Mouse (Mus musculus): ENCODE results near the gene Ankrd54. TPM values are rescaled to one million over a fixed set of nuclear protein-coding genes. Genes with fewer than 3 reads are reported as not detected.

The Ankrd54 gene
- 65.3 and 91.0 TPM in 2 replicates for polyA plus RNA-seq (2012; rRNA removed)

DNA sequence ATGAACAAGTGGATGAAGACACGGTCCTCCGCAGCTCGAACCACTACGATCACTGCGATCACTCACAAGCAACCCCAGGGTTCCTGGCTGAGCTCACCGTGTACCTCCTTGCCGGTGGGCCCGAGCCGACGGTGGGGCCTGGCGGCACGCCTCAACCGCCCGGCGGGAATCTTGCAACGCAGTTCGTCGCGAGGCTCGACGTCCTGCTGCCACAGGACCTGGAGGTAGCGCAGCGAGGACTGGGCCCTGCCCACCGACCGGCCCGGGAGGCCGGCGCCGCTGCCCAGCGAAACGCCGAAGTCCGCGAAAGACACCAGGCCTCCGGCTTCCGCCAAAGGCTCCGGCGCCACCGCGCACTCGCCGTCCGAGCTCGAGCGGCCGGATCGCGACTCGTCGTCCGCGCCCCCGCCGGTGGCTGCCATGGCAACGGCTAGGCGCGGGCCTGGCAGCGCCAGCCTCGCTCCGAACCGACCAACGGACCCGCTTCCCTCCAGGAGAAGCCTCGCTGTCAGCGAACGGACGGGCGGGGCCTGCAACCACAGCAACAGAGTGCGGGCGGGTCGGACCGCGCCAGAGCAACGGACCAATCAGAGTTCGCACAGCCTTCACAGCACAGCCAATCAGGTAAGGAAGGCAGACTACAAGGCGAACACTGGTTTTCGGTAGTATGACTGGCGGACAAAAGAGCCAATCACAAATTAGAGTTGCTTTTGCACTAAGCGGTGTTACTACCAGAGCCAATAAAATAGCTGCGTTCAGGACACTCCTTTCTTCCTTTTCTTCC, at the start of gene Ankrd54:
Gene Ankrd54, minus strand, starts transcription at position 518 of the 784 bp plus-strand sequence.

GRCm38 (mm10) chr15:79108421-79109320, 46.0 kb upstream of the Ankrd54 start, which contains the start of gene Micall1:
TSS of gene Micall1 (plus strand) at chr15:79108898.

DNA sequence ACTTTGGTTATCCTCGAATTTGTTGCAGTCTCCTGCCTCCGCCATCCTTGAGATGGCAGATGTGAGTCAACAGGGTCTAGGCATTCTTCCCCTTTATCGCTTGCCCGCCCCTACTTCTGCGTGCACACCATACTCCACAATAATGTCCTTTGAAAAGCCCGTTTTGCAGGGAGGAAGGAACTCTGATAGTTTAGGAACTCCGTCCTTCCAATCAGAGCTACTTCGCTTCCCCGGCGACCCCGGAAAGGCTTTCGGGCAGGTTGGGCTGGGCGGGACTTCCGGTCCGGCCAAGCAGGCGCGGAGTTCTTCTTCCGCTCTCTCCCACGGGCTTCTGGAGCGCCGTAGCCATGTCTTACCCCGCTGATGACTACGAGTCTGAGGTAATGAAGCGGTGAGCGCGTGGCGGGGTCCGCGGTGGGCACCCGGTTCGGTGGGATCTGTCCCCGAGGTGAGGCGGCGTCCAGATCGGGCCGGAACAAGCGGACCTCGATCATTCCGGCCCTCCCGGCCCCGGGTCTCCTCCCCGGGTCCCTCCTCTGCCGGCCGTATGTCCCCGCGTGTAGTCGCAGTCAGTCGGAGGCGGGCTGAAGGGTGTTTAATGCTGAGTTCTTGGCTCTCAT, 12.3 kb upstream of the Ankrd54 start, which contains the start of gene Eif3l:
Gene Eif3l, plus strand, starts transcription at position 267 of the 620 bp plus-strand sequence.

GRCm38 (mm10) chr15:79041585-79041984, 21.1 kb downstream of the Ankrd54 start, which contains the start of gene Galr3:
TSS of gene Galr3 (plus strand) at chr15:79041885.

GRCm38 (mm10) chr15:79028237-79028738, 34.4 kb downstream of the Ankrd54 start, which contains the start of gene H1f0:
TSS of gene H1f0 (plus strand) at chr15:79028450.

Other genes starting within 250 kb of the Ankrd54 start
- 95.3 and 99.7 TPM in 2 replicates for gene Cdc42ep1, start 220.3 kb downstream of the Ankrd54 start, polyA plus RNA-seq (2012; rRNA removed)
- 1,065 and 1,817 TPM in 2 replicates for gene Lgals2, start 207.4 kb downstream of the Ankrd54 start, polyA plus RNA-seq (2012; rRNA removed)
- gene Gga1, start 185.7 kb downstream of the Ankrd54 start, polyA plus RNA-seq (2012; rRNA removed) = 70.1 and 87.7 TPM in 2 replicates
- 0.04 and 0.13 TPM in 2 replicates for gene Gm49510, start 163.2 kb downstream of the Ankrd54 start, polyA plus RNA-seq (2012; rRNA removed)
- 84.9 and 94.6 TPM in 2 replicates for gene Sh3bp1, start 163.1 kb downstream of the Ankrd54 start, polyA plus RNA-seq (2012; rRNA removed)
- 4.0 and 6.7 TPM in 2 replicates for gene Pdxp, start 149.0 kb downstream of the Ankrd54 start, polyA plus RNA-seq (2012; rRNA removed)
- gene Lgals1, start 136.2 kb downstream of the Ankrd54 start, polyA plus RNA-seq (2012; rRNA removed) = 167 and 196 TPM in 2 replicates
- 8.0 and 11.5 TPM in 2 replicates for gene Nol12, start 128.0 kb downstream of the Ankrd54 start, polyA plus RNA-seq (2012; rRNA removed)
- 33.4 and 42.2 TPM in 2 replicates for gene Triobp, start 115.2 kb downstream of the Ankrd54 start, polyA plus RNA-seq (2012; rRNA removed)
- gene H1f0, start 34.4 kb downstream of the Ankrd54 start, polyA plus RNA-seq (2012; rRNA removed) = 63.2 and 88.2 TPM in 2 replicates
- 2.5 and 5.2 TPM in 2 replicates for gene Galr3, start 21.0 kb downstream of the Ankrd54 start, polyA plus RNA-seq (2012; rRNA removed)
- gene Eif3l, start 12.3 kb upstream of the Ankrd54 start, polyA plus RNA-seq (2012; rRNA removed) = 56.8 and 56.9 TPM in 2 replicates
- 15.1 and 17.8 TPM in 2 replicates for gene Micall1, start 46.0 kb upstream of the Ankrd54 start, polyA plus RNA-seq (2012; rRNA removed)
- 39.6 and 43.3 TPM in 2 replicates for gene Polr2f, start 78.1 kb upstream of the Ankrd54 start, polyA plus RNA-seq (2012; rRNA removed)
- 1.8 and 2.7 TPM in 2 replicates for gene 1700088E04Rik, start 78.4 kb upstream of the Ankrd54 start, polyA plus RNA-seq (2012; rRNA removed)
- 3.5 and 5.8 TPM in 2 replicates for gene Sox10, start 102.3 kb upstream of the Ankrd54 start, polyA plus RNA-seq (2012; rRNA removed)
- 22.0 and 22.7 TPM in 2 replicates for gene Pick1, start 166.3 kb upstream of the Ankrd54 start, polyA plus RNA-seq (2012; rRNA removed)
- gene Gm49486, start 166.5 kb upstream of the Ankrd54 start, polyA plus RNA-seq (2012; rRNA removed) = 0.08 TPM in 1 of 2 replicates, not detected in the other
- gene Slc16a8, start 191.9 kb upstream of the Ankrd54 start, polyA plus RNA-seq (2012; rRNA removed) = 0.37 TPM in 1 of 2 replicates, not detected in the other
- gene Baiap2l2, start 222.6 kb upstream of the Ankrd54 start, polyA plus RNA-seq (2012; rRNA removed) = 3.0 and 7.2 TPM in 2 replicates

All from stomach, adult 2 months (tissue).